Mouse (Mus musculus): ENCODE measurements around the gene Mchr1. TPM values are rescaled to one million over a fixed set of nuclear protein-coding genes. Genes with fewer than 3 reads are reported as not detected.

Mchr1 gene
- polyA plus RNA-seq (2014; fragmentation: Nextera tagmentation; extraction: Ambion mirVana): 0.49 TPM in 1 of 2 replicates, not detected in the other

- Histone ChIP-seq H3K9me3 (ENCODE audit: control insufficient read depth, low read length) (no peaks in the 10 kb centered on the region), H3K4me3 (ENCODE audit: low read depth, low read length) (peak within 1 kb of the TSS; percentile 37), H3K36me3 (ENCODE audit: control insufficient read depth, insufficient read depth, low read length) (no peaks in the 10 kb centered on the region), H3K9ac (ENCODE audit: low read length) (peak within 1 kb of the TSS; percentile 52), H3K27me3 (ENCODE audit: control insufficient read depth, insufficient read depth, low read length) (0 out of 2 replicates have a peak, but pooled peaks cover 2% of the 10 kb centered on the region), H3K4me1 (replicated peaks; ENCODE audit: control insufficient read depth, insufficient read depth, low read length) (peaks cover 5% of the 10 kb centered on the region; the same call in 1 of the 2 replicates), H3K27ac (ENCODE audit: low read depth, low read length) (no peak within 1 kb of the TSS), H3K4me2 (ENCODE audit: low read depth, low read length, severe bottlenecking) (peak within 1 kb of the TSS; percentile 90)
- DNase-seq (ENCODE audit: low spot score) (peak; percentile 82), ATAC-seq (replicated peaks; ENCODE audit: low FRiP score) (peak; percentile 79; the same call in 1 of the 2 replicates)
- under 1% methylated on average over 25 of the region's 25 CpGs for WGBS
Observed at GRCm38 (mm10) chr15:81235086-81235920, at the start of gene Mchr1. TSS of gene Mchr1 (plus strand) at chr15:81235499.

GRCm38 (mm10) chr15:81189061-81189460 is 46.2 kb upstream of the Mchr1 start:
- H3K27me3 ChIP-seq (ENCODE audit: control insufficient read depth, insufficient read depth, low read length): no peaks in the 10 kb centered on the region
- DNase-seq (ENCODE audit: low spot score): no peak
- H3K4me1 ChIP-seq (replicated peaks; ENCODE audit: control insufficient read depth, insufficient read depth, low read length): no peaks in the 10 kb centered on the region; the same call in 1 of the 2 replicates
- ATAC-seq (replicated peaks; ENCODE audit: low FRiP score): no peak
- no peaks in the 10 kb centered on the region for H3K9me3 ChIP-seq (ENCODE audit: control insufficient read depth, low read length)
- no peaks in the 10 kb centered on the region for H3K36me3 ChIP-seq (ENCODE audit: control insufficient read depth, insufficient read depth, low read length)
- no peak overlapping the region for H3K9ac ChIP-seq (ENCODE audit: low read length)
- no peak overlapping the region for H3K27ac ChIP-seq (ENCODE audit: low read depth, low read length)
- 91% methylated on average over 2 of the region's 2 CpGs for WGBS
- peak overlapping the region; percentile 67; the same call in 1 of the 2 replicates for H3K4me3 ChIP-seq (ENCODE audit: low read depth, low read length)
- no peak overlapping the region; the same call in 1 of the 2 replicates for H3K4me2 ChIP-seq (ENCODE audit: low read depth, low read length, severe bottlenecking)

GRCm38 (mm10) chr15:81190011-81190629 is 45.2 kb upstream of the Mchr1 start:
- under 1% methylated on average over 40 of the region's 46 CpGs for WGBS
- H3K4me3 ChIP-seq (ENCODE audit: low read depth, low read length): peak overlapping the region; percentile 67
- no peaks in the 10 kb centered on the region for H3K36me3 ChIP-seq (ENCODE audit: control insufficient read depth, insufficient read depth, low read length)
- no peaks in the 10 kb centered on the region for H3K27me3 ChIP-seq (ENCODE audit: control insufficient read depth, insufficient read depth, low read length)
- no peaks in the 10 kb centered on the region; the same call in 1 of the 2 replicates for H3K4me1 ChIP-seq (replicated peaks; ENCODE audit: control insufficient read depth, insufficient read depth, low read length)
- peak overlapping the region; percentile 72 for H3K4me2 ChIP-seq (ENCODE audit: low read depth, low read length, severe bottlenecking)
- DNase-seq (ENCODE audit: low spot score) (no peak), ATAC-seq (replicated peaks; ENCODE audit: low FRiP score) (peak; percentile 72)
- peak overlapping the region; percentile 62; the same call in 1 of the 2 replicates for H3K27ac ChIP-seq (ENCODE audit: low read depth, low read length)
- peak overlapping the region; percentile 79 for H3K9ac ChIP-seq (ENCODE audit: low read length)
- no peaks in the 10 kb centered on the region for H3K9me3 ChIP-seq (ENCODE audit: control insufficient read depth, low read length)

GRCm38 (mm10) chr15:81190630-81191178 is 44.6 kb upstream of the Mchr1 start, which contains the start of gene Mrtfa:
TSS of gene Mrtfa (minus strand) at chr15:81190757.
- no peaks in the 10 kb centered on the region for H3K9me3 ChIP-seq (ENCODE audit: control insufficient read depth, low read length)
- DNase-seq (ENCODE audit: low spot score) (peak; percentile 99), ATAC-seq (replicated peaks; ENCODE audit: low FRiP score) (peak; percentile 100)
- H3K4me3 ChIP-seq (ENCODE audit: low read depth, low read length): peak within 1 kb of the TSS; percentile 67
- peak within 1 kb of the TSS; percentile 79 for H3K9ac ChIP-seq (ENCODE audit: low read length)
- H3K36me3 ChIP-seq (ENCODE audit: control insufficient read depth, insufficient read depth, low read length): no peaks in the 10 kb centered on the region
- no peaks in the 10 kb centered on the region; the same call in 1 of the 2 replicates for H3K4me1 ChIP-seq (replicated peaks; ENCODE audit: control insufficient read depth, insufficient read depth, low read length)
- no peaks in the 10 kb centered on the region for H3K27me3 ChIP-seq (ENCODE audit: control insufficient read depth, insufficient read depth, low read length)
- H3K27ac ChIP-seq (ENCODE audit: low read depth, low read length): peak within 1 kb of the TSS; percentile 62; the same call in 1 of the 2 replicates
- H3K4me2 ChIP-seq (ENCODE audit: low read depth, low read length, severe bottlenecking): peak within 1 kb of the TSS; percentile 72
- under 1% methylated on average over 48 of the region's 48 CpGs for WGBS

GRCm38 (mm10) chr15:81191303-81191702 is 44.0 kb upstream of the Mchr1 start:
- no peaks in the 10 kb centered on the region for H3K9me3 ChIP-seq (ENCODE audit: control insufficient read depth, low read length)
- WGBS: 30% methylated on average over 9 of the region's 9 CpGs
- H3K36me3 ChIP-seq (ENCODE audit: control insufficient read depth, insufficient read depth, low read length): no peaks in the 10 kb centered on the region
- no peak overlapping the region for H3K27ac ChIP-seq (ENCODE audit: low read depth, low read length)
- H3K27me3 ChIP-seq (ENCODE audit: control insufficient read depth, insufficient read depth, low read length): no peaks in the 10 kb centered on the region
- no peaks in the 10 kb centered on the region; the same call in 1 of the 2 replicates for H3K4me1 ChIP-seq (replicated peaks; ENCODE audit: control insufficient read depth, insufficient read depth, low read length)
- H3K9ac ChIP-seq (ENCODE audit: low read length): peak overlapping the region; percentile 55
- ATAC-seq (replicated peaks; ENCODE audit: low FRiP score) (no peak), DNase-seq (ENCODE audit: low spot score) (no peak)
- H3K4me2 ChIP-seq (ENCODE audit: low read depth, low read length, severe bottlenecking): peak overlapping the region; percentile 54
- peak overlapping the region; percentile 67 for H3K4me3 ChIP-seq (ENCODE audit: low read depth, low read length)

- no peak for ATAC-seq (replicated peaks; ENCODE audit: low FRiP score)
- no peaks in the 10 kb centered on the region for H3K36me3 ChIP-seq (ENCODE audit: control insufficient read depth, insufficient read depth, low read length)
- no peak overlapping the region for H3K4me3 ChIP-seq (ENCODE audit: low read depth, low read length)
- H3K4me1 ChIP-seq (replicated peaks; ENCODE audit: control insufficient read depth, insufficient read depth, low read length): no peaks in the 10 kb centered on the region; the same call in 1 of the 2 replicates
- H3K9me3 ChIP-seq (ENCODE audit: control insufficient read depth, low read length): no peaks in the 10 kb centered on the region
- no peaks in the 10 kb centered on the region for H3K27me3 ChIP-seq (ENCODE audit: control insufficient read depth, insufficient read depth, low read length)
- no peak for DNase-seq (ENCODE audit: low spot score)
- H3K9ac ChIP-seq (ENCODE audit: low read length): no peak overlapping the region
- 88% methylated on average over 5 of the region's 5 CpGs for WGBS
- no peak overlapping the region for H3K27ac ChIP-seq (ENCODE audit: low read depth, low read length)
- H3K4me2 ChIP-seq (ENCODE audit: low read depth, low read length, severe bottlenecking): no peak overlapping the region
Observed at GRCm38 (mm10) chr15:81192316-81192715, 43.0 kb upstream of the Mchr1 start.

GRCm38 (mm10) chr15:81192858-81193257 is 42.4 kb upstream of the Mchr1 start:
- no peak overlapping the region for H3K9ac ChIP-seq (ENCODE audit: low read length)
- H3K9me3 ChIP-seq (ENCODE audit: control insufficient read depth, low read length): no peaks in the 10 kb centered on the region
- H3K4me2 ChIP-seq (ENCODE audit: low read depth, low read length, severe bottlenecking): no peak overlapping the region
- no peaks in the 10 kb centered on the region for H3K27me3 ChIP-seq (ENCODE audit: control insufficient read depth, insufficient read depth, low read length)
- no peaks in the 10 kb centered on the region; the same call in 1 of the 2 replicates for H3K4me1 ChIP-seq (replicated peaks; ENCODE audit: control insufficient read depth, insufficient read depth, low read length)
- H3K27ac ChIP-seq (ENCODE audit: low read depth, low read length): no peak overlapping the region
- DNase-seq (ENCODE audit: low spot score) (no peak), ATAC-seq (replicated peaks; ENCODE audit: low FRiP score) (no peak)
- no peaks in the 10 kb centered on the region for H3K36me3 ChIP-seq (ENCODE audit: control insufficient read depth, insufficient read depth, low read length)
- WGBS: 94% methylated on average over 8 of the region's 8 CpGs
- no peak overlapping the region for H3K4me3 ChIP-seq (ENCODE audit: low read depth, low read length)

GRCm38 (mm10) chr15:81194791-81195190 is 40.5 kb upstream of the Mchr1 start:
- H3K27ac ChIP-seq (ENCODE audit: low read depth, low read length): no peak overlapping the region
- ATAC-seq (replicated peaks; ENCODE audit: low FRiP score) (no peak), DNase-seq (ENCODE audit: low spot score) (no peak)
- H3K36me3 ChIP-seq (ENCODE audit: control insufficient read depth, insufficient read depth, low read length): no peaks in the 10 kb centered on the region
- no peaks in the 10 kb centered on the region for H3K9me3 ChIP-seq (ENCODE audit: control insufficient read depth, low read length)
- H3K4me2 ChIP-seq (ENCODE audit: low read depth, low read length, severe bottlenecking): no peak overlapping the region
- H3K9ac ChIP-seq (ENCODE audit: low read length): no peak overlapping the region
- 90% methylated on average over 6 of the region's 6 CpGs for WGBS
- H3K4me3 ChIP-seq (ENCODE audit: low read depth, low read length): no peak overlapping the region
- H3K27me3 ChIP-seq (ENCODE audit: control insufficient read depth, insufficient read depth, low read length): no peaks in the 10 kb centered on the region
- no peaks in the 10 kb centered on the region for H3K4me1 ChIP-seq (replicated peaks; ENCODE audit: control insufficient read depth, insufficient read depth, low read length)
